Mouse (Mus musculus) MEL (cell line): ENCODE results near the gene Glis1. TPM values are rescaled to one million over a fixed set of nuclear protein-coding genes. Genes with fewer than 3 reads are reported as not detected.

ENCODE experiments used
- DNase-seq: peaks from one replicate; pipeline ENCODE4 v3.0.0; 2011; ENCODE audit warnings: low read depth, low spot score
- H3K27ac ChIP-seq: 2 replicates; pipeline ENCODE4 v1.5.1; 2012; ENCODE audit warnings: low read depth, mild to moderate bottlenecking, control low read depth, low read length, moderate library complexity; ENCODE audit not compliant: control insufficient read depth
- H3K27me3 ChIP-seq, 2 experiments: fragments of 150-350 bp in 1 of 2; sonication (generic) in 1 of 2; 2 replicates each; pipeline ENCODE4 v1.6.1; 2012; ENCODE audit warnings: low read length in 2 of 2, mild to moderate bottlenecking in 2 of 2, improper control_type of control experiment in 1 of 2, moderate library complexity in 1 of 2; ENCODE audit not compliant: insufficient read depth in 2 of 2, control insufficient read depth in 1 of 2
- H3K36me3 ChIP-seq, 2 experiments: 2 replicates each; pipeline ENCODE4 v1.6.1; 2012 to 2014; ENCODE audit warnings: low read length in 2 of 2, improper control_type of control experiment in 1 of 2, inconsistent platforms in 1 of 2, mild to moderate bottlenecking in 1 of 2; ENCODE audit not compliant: insufficient read depth in 2 of 2, control insufficient read depth in 1 of 2
- H3K4me1 ChIP-seq, 2 experiments: fragments of 150-350 bp in 1 of 2; sonication (generic) in 1 of 2; 2 replicates each; pipeline ENCODE4 v1.6.1; 2012; ENCODE audit warnings: low read length in 2 of 2, improper control_type of control experiment in 1 of 2, mild to moderate bottlenecking in 1 of 2; ENCODE audit not compliant: insufficient read depth in 2 of 2, control insufficient read depth in 1 of 2
- H3K4me3 ChIP-seq, 2 experiments: fragments of 150-350 bp in 1 of 2; sonication (generic) in 1 of 2; 2 replicates each; pipeline ENCODE4 v1.5.1; 2012; ENCODE audit warnings: low read depth in 2 of 2, low read length in 2 of 2, mild to moderate bottlenecking in 2 of 2, moderate library complexity in 2 of 2, control low read depth in 1 of 2, improper control_type of control experiment in 1 of 2; ENCODE audit not compliant: control insufficient read depth in 1 of 2, insufficient read depth in 1 of 2
- H3K79me2 ChIP-seq: 2 replicates; pipeline ENCODE4 v1.6.1; 2012; ENCODE audit warnings: mild to moderate bottlenecking, low read length, moderate library complexity; ENCODE audit not compliant: control insufficient read depth, poor library complexity, insufficient read depth
- H3K9ac ChIP-seq: 2 replicates; pipeline ENCODE4 v1.6.1; 2012; ENCODE audit warnings: low read depth, mild to moderate bottlenecking, control low read depth, low read length, moderate library complexity; ENCODE audit not compliant: control insufficient read depth, poor library complexity, severe bottlenecking
- H3K9me3 ChIP-seq: fragments of 150-350 bp; sonication (generic); replicated peaks from 2 replicates; pipeline ENCODE4 v1.6.1; 2012; ENCODE audit warnings: mild to moderate bottlenecking, low read length, improper control_type of control experiment, moderate library complexity; ENCODE audit not compliant: insufficient read depth
- BHLHE40 ChIP-seq: IDR thresholded peaks from 2 replicates; pipeline ENCODE4 v1.6.1; 2012; ENCODE audit warnings: low read depth, mild to moderate bottlenecking, inconsistent platforms, low read length, improper control_type of control experiment, borderline replicate concordance
- CHD1 ChIP-seq: IDR thresholded peaks from 2 replicates; pipeline ENCODE4 v1.6.1; 2012; ENCODE audit warnings: low read depth, mild to moderate bottlenecking, inconsistent platforms, low read length, improper control_type of control experiment
- EP300 ChIP-seq, 2 experiments: IDR thresholded peaks; 2 replicates each; pipeline ENCODE4 v1.6.1; 2011; ENCODE audit warnings: improper control_type of control experiment in 2 of 2, low read length in 2 of 2, low read depth in 1 of 2, mild to moderate bottlenecking in 1 of 2
- ETS1 ChIP-seq: IDR thresholded peaks from 2 replicates; pipeline ENCODE4 v1.6.1; 2012; ENCODE audit warnings: low read depth, mild to moderate bottlenecking, inconsistent platforms, low read length, improper control_type of control experiment, moderate library complexity
- GABPA ChIP-seq: IDR thresholded peaks from 2 replicates; pipeline ENCODE4 v1.6.1; 2012; ENCODE audit warnings: low read depth, mild to moderate bottlenecking, inconsistent platforms, low read length, improper control_type of control experiment, moderate library complexity
- GATA1 ChIP-seq: IDR thresholded peaks from 2 replicates; pipeline ENCODE4 v1.6.1; 2011; ENCODE audit warnings: low read depth, low read length, improper control_type of control experiment
- JUND ChIP-seq: IDR thresholded peaks from 2 replicates; pipeline ENCODE4 v1.6.1; 2011; ENCODE audit warnings: low read depth, mild to moderate bottlenecking, improper control_type of control experiment, low read length
- KAT2A ChIP-seq: conservative IDR thresholded peaks from 2 replicates; pipeline ENCODE4 v1.6.1; 2012; ENCODE audit warnings: low read depth, low read length, improper control_type of control experiment, inconsistent platforms
- MAZ ChIP-seq: IDR thresholded peaks from 2 replicates; pipeline ENCODE4 v1.6.1; 2012; ENCODE audit warnings: low read depth, mild to moderate bottlenecking, inconsistent platforms, low read length, improper control_type of control experiment
- MEF2A ChIP-seq: IDR thresholded peaks from 2 replicates; pipeline ENCODE4 v1.6.1; 2014; ENCODE audit warnings: low read depth, mild to moderate bottlenecking, inconsistent platforms, low read length, improper control_type of control experiment; ENCODE audit not compliant: poor library complexity, insufficient replicate concordance, severe bottlenecking; ENCODE audit errors: extremely low read depth
- MXI1 ChIP-seq: IDR thresholded peaks from 2 replicates; pipeline ENCODE4 v1.6.1; 2011; ENCODE audit warnings: mild to moderate bottlenecking, low read depth, low read length, improper control_type of control experiment
- MYC ChIP-seq: IDR thresholded peaks from 2 replicates; pipeline ENCODE4 v1.6.1; 2011; ENCODE audit warnings: low read depth, mild to moderate bottlenecking, low read length, improper control_type of control experiment, moderate library complexity
- NELFE ChIP-seq: IDR thresholded peaks from 2 replicates; pipeline ENCODE4 v1.6.1; 2011; ENCODE audit warnings: low read depth, low read length, improper control_type of control experiment
- NRF1 ChIP-seq: IDR thresholded peaks from 2 replicates; pipeline ENCODE4 v1.6.1; 2014; ENCODE audit warnings: low read depth, mild to moderate bottlenecking, inconsistent platforms, low read length, improper control_type of control experiment, moderate library complexity; ENCODE audit not compliant: poor library complexity, insufficient read depth, severe bottlenecking
- POLR2AphosphoS2 ChIP-seq: IDR thresholded peaks from 2 replicates; pipeline ENCODE4 v1.6.1; 2011; ENCODE audit warnings: low read length, improper control_type of control experiment
- POLR2AphosphoS5 ChIP-seq: IDR thresholded peaks from 2 replicates; pipeline ENCODE4 v1.6.1; 2012; ENCODE audit warnings: low read depth, borderline replicate concordance, mild to moderate bottlenecking, inconsistent platforms, low read length, moderate library complexity, mixed read lengths
- SIN3A ChIP-seq: IDR thresholded peaks from 2 replicates; pipeline ENCODE4 v1.6.1; 2012; ENCODE audit warnings: low read length, improper control_type of control experiment, inconsistent platforms
- TAL1 ChIP-seq: IDR thresholded peaks from 2 replicates; pipeline ENCODE4 v1.6.1; 2012; ENCODE audit warnings: mild to moderate bottlenecking, inconsistent platforms, low read length, moderate library complexity, mixed read lengths
- TCF12 ChIP-seq: IDR thresholded peaks from 2 replicates; pipeline ENCODE4 v1.6.1; 2014; ENCODE audit warnings: low read depth, mild to moderate bottlenecking, inconsistent platforms, low read length, improper control_type of control experiment, moderate library complexity
- UBTF ChIP-seq: IDR thresholded peaks from 2 replicates; pipeline ENCODE4 v1.6.1; 2012; ENCODE audit warnings: low read depth, mild to moderate bottlenecking, inconsistent platforms, low read length, improper control_type of control experiment, moderate library complexity, borderline replicate concordance; ENCODE audit not compliant: insufficient read depth
- USF1 ChIP-seq: IDR thresholded peaks from 2 replicates; pipeline ENCODE4 v1.6.1; 2014; ENCODE audit warnings: low read depth, mild to moderate bottlenecking, inconsistent platforms, low read length, improper control_type of control experiment, moderate library complexity
- ZC3H11A ChIP-seq: IDR thresholded peaks from 2 replicates; pipeline ENCODE4 v1.6.1; 2012; ENCODE audit warnings: low read depth, mild to moderate bottlenecking, inconsistent platforms, low read length, improper control_type of control experiment
- polyA plus RNA-seq, 2 experiments: library from polyadenylated mRNA; stranded (reverse) in 1 of 2; unstranded in 1 of 2; fragments of >175 nt in 1 of 2; fragments of >200 nt in 1 of 2; gene quantifications; 2 replicates each; pipeline versions ENCODE4 v1.2.1 to v1.2.4; 2012; ENCODE audit warnings: low replicate concordance in 2 of 2, low read depth in 1 of 2; ENCODE audit not compliant: insufficient read length in 2 of 2, insufficient read depth in 1 of 2, missing spikeins in 1 of 2
- total RNA-seq: library from RNA; depleted of rRNA; stranded (reverse); fragments of 300-350 nt; gene quantifications from 2 replicates; pipeline ENCODE4 v1.2.3, GENCODE M21; 2012

Glis1 gene
- total and polyA plus RNA-seq, 3 experiments: 0.46 to 0.93 TPM; not detected in 1

DNA sequence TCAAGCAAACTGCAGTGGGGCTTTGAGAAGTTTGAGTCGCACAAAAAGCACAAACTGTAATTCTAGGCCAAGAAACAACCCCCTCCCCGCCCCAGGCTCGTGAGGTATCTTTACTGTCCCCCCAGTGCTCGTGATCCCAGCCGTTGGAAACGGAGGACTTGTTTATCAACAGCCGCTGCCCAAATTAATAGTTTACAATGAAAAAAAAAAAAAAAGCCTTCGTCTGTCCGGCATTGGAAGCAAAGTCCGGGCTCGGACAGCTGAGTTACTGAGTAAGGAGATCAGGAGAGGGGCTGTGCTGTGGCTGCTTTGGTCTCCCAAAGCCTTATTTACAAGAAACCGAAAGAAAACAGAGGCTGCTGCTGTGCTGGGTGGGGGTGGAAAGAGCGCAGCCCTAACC lies 5.9 kb downstream of the Glis1 start:
- Histone ChIP-seq H3K79me2 (no peaks in the 10 kb centered on the region), H3K9me3 (no peaks in the 10 kb centered on the region), H3K36me3 (no peaks in the 10 kb centered on the region), H3K27me3 (no peaks in the 10 kb centered on the region), H3K4me3 (no peak overlapping the region), H3K9ac (no peak overlapping the region), H3K27ac (no peak overlapping the region), H3K4me1 (no peaks in the 10 kb centered on the region)
- TF ChIP-seq TCF12 (no peak), NELFE (no peak), POLR2AphosphoS2 (no peak), ETS1 (no peak), SIN3A (no peak), ZC3H11A (no peak), BHLHE40 (no peak), CHD1 (no peak), GABPA (no peak), NRF1 (no peak), UBTF (no peak)
- DNase-seq: no peak

DNA sequence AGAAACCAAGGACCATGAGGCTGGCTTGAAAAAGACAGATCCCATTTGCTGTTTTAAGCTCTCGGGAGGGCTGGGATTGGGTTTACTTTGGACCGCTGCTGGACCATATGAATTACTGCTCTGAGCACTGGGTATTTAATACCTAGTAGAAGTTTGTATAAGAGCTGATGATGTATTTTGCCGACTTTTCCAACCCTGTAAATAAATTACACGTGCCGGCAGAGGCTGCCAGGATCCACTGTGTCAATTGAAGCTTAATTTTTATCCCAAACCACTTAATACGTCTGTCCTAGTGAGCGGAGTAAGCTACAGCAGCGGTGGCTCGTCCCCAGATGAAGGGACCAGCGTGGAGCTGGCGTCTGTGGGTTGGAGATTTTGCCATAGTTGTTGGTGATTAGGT lies 7.9 kb downstream of the Glis1 start:
- DNase-seq: no peak
- no peaks in the 10 kb centered on the region for H3K36me3 ChIP-seq
- H3K9ac ChIP-seq: no peak overlapping the region
- no peaks in the 10 kb centered on the region for H3K27me3 ChIP-seq
- no peak overlapping the region for H3K4me3 ChIP-seq
- no peaks in the 10 kb centered on the region for H3K4me1 ChIP-seq
- no peaks in the 10 kb centered on the region for H3K9me3 ChIP-seq
- no peak overlapping the region for H3K27ac ChIP-seq
- H3K79me2 ChIP-seq: no peaks in the 10 kb centered on the region
- no peak for TF ChIP-seq KAT2A
- no peak for TF ChIP-seq GATA1
- TF ChIP-seq MAZ: no peak
- TF ChIP-seq EP300 (IDR thresholded peaks at IDR 0.05; ENCODE audit: low read depth in 1 of 2, low read length in 2 of 2): no peak
- TF ChIP-seq UBTF: no peak
- no peak for TF ChIP-seq JUND
- TF ChIP-seq GABPA: no peak
- TF ChIP-seq MYC: no peak
- no peak for TF ChIP-seq ETS1
- TF ChIP-seq POLR2AphosphoS5: no peak
- TF ChIP-seq MXI1: no peak
- TF ChIP-seq MEF2A: no peak
- no peak for TF ChIP-seq TAL1
- no peak for TF ChIP-seq USF1
- no peak for TF ChIP-seq SIN3A
- TF ChIP-seq, all 39 proteins: peak for 0
